Mouse (Mus musculus): Measurements from ENCODE around the gene Cdc7. TPM values are rescaled to one million over a fixed set of nuclear protein-coding genes. Genes with fewer than 3 reads are reported as not detected.

Gene Cdc7
- polyA plus RNA-seq (2016; fragmentation: Nextera tagmentation; extraction: Ambion mirVana): 62.5 and 69.4 TPM in 2 replicates

- 6% methylated on average over 54 of the region's 54 CpGs for WGBS
- H3K4me3 ChIP-seq: peak within 1 kb of the TSS; percentile 89
- peaks cover 27% of the 10 kb centered on the region for H3K4me1 ChIP-seq
- peak; percentile 94 for DNase-seq (ENCODE audit: extremely low spot score, low spot score)
- no peaks in the 10 kb centered on the region for H3K9me3 ChIP-seq
- no peaks in the 10 kb centered on the region for H3K27me3 ChIP-seq (ENCODE audit: poor library complexity, severe bottlenecking)
- H3K27ac ChIP-seq: peak within 1 kb of the TSS; percentile 94
- H3K36me3 ChIP-seq (replicated peaks): peaks cover 29% of the 10 kb centered on the region
Measured at GRCm38 (mm10) chr5:106963584-106964512, at the start of gene Cdc7. Gene Cdc7 (plus strand): TSS chr5:106964322.

- Histone ChIP-seq H3K9me3 (no peaks in the 10 kb centered on the region), H3K27me3 (ENCODE audit: poor library complexity, severe bottlenecking) (no peaks in the 10 kb centered on the region), H3K4me1 (no peaks in the 10 kb centered on the region), H3K27ac (no peak overlapping the region), H3K36me3 (replicated peaks) (peaks cover 8% of the 10 kb centered on the region; the same call in 1 of the 2 replicates), H3K4me3 (no peak overlapping the region)
- DNase-seq (ENCODE audit: extremely low spot score, low spot score): no peak
Measured at GRCm38 (mm10) chr5:106919315-106919714, 44.8 kb upstream of the Cdc7 start.

- Histone ChIP-seq H3K4me3 (peak within 1 kb of the TSS; percentile 83), H3K9me3 (no peaks in the 10 kb centered on the region), H3K27me3 (ENCODE audit: poor library complexity, severe bottlenecking) (0 out of 2 replicates have a peak, but pooled peaks cover 3% of the 10 kb centered on the region), H3K36me3 (replicated peaks) (peaks cover 8% of the 10 kb centered on the region; the same call in 1 of the 2 replicates), H3K27ac (peak within 1 kb of the TSS; percentile 97), H3K4me1 (peaks cover 14% of the 10 kb centered on the region)
- 1% methylated on average over 56 of the region's 76 CpGs for WGBS
- peak; percentile 72 for DNase-seq (ENCODE audit: extremely low spot score, low spot score)
Measured at GRCm38 (mm10) chr5:106925488-106926368, 38.4 kb upstream of the Cdc7 start, which contains the start of gene Hfm1. Gene Hfm1 (minus strand): TSS chr5:106926321.

DNA sequence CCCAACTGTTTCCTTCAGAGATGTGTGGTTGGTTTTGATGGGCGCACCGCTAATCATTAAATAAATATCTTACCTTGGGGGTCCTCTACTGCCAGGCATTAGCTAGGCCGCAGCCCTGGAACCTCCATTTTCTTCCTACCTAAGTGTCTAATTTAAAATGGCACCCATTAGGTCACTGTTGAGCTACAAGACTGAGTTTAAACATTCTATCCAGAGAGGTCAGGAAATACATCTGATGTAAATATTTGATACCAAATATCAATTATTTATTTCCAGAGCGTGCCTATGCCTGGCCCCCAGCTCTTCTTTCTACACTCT is 37.8 kb upstream of the Cdc7 start:
- DNase-seq (ENCODE audit: extremely low spot score, low spot score): no peak
- Histone ChIP-seq H3K27me3 (ENCODE audit: poor library complexity, severe bottlenecking) (0 out of 2 replicates have a peak, but pooled peaks cover 3% of the 10 kb centered on the region), H3K36me3 (replicated peaks) (peaks cover 3% of the 10 kb centered on the region; the same call in 1 of the 2 replicates), H3K4me1 (peaks cover 14% of the 10 kb centered on the region), H3K9me3 (no peaks in the 10 kb centered on the region), H3K4me3 (peak overlapping the region; percentile 83), H3K27ac (peak overlapping the region; percentile 97)
- whole genome bisulfite sequencing: 29% methylated on average over 4 of the region's 4 CpGs

DNA sequence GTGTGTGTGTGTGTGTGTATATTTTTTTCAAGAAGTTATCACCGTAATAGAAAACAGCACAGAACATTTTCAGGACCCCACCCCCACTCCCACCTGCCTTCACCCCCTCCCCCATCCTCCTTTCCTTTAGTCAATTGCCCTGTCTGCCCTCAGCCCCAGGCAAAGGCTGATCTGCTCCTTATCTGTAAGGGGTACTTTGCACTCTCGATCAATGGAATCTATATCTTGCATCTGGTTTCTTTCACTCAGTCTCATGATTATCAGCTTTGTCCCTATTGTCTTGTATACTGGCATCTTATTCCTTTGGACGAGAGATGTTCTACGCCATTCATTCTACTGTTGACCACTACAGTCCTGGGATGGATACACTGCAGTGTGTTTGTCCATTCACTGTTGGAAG is 36.1 kb upstream of the Cdc7 start:
- WGBS: 76% methylated on average over 4 of the region's 4 CpGs
- Histone ChIP-seq H3K4me3 (no peak overlapping the region), H3K36me3 (replicated peaks) (no peaks in the 10 kb centered on the region), H3K27ac (no peak overlapping the region), H3K9me3 (no peaks in the 10 kb centered on the region), H3K4me1 (peaks cover 14% of the 10 kb centered on the region), H3K27me3 (ENCODE audit: poor library complexity, severe bottlenecking) (0 out of 2 replicates have a peak, but pooled peaks cover 3% of the 10 kb centered on the region)
- no peak for DNase-seq (ENCODE audit: extremely low spot score, low spot score)

DNA sequence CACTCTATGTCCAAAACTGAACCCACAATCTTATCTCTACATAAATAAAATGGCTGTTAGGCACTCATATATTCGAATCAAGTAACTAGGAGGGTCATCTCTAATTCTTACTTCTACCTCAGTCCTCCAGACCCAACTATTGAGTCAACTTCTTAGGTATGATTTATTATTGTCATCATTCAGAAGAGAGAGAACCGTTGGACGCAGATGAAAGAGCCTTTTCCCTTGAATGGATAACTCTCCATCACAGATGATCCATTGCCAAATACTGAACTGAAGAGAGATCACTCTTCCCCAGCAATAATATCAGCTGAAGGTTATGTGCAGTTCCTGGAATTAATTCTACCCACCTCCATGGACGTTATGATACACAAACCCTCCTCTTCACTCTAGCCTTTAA is 17.8 kb upstream of the Cdc7 start:
- H3K27ac ChIP-seq: no peak overlapping the region
- no peaks in the 10 kb centered on the region for H3K9me3 ChIP-seq
- 87% methylated on average over 4 of the region's 4 CpGs for WGBS
- no peak overlapping the region for H3K4me3 ChIP-seq
- DNase-seq (ENCODE audit: extremely low spot score, low spot score): no peak
- no peaks in the 10 kb centered on the region for H3K4me1 ChIP-seq
- no peaks in the 10 kb centered on the region for H3K27me3 ChIP-seq (ENCODE audit: poor library complexity, severe bottlenecking)
- H3K36me3 ChIP-seq (replicated peaks): no peaks in the 10 kb centered on the region

- H3K36me3 ChIP-seq (replicated peaks): no peaks in the 10 kb centered on the region
- no peaks in the 10 kb centered on the region for H3K9me3 ChIP-seq
- no peak for DNase-seq (ENCODE audit: extremely low spot score, low spot score)
- no peaks in the 10 kb centered on the region for H3K27me3 ChIP-seq (ENCODE audit: poor library complexity, severe bottlenecking)
- H3K4me1 ChIP-seq: no peaks in the 10 kb centered on the region
- H3K27ac ChIP-seq: no peak overlapping the region
- no peak overlapping the region for H3K4me3 ChIP-seq
- WGBS: 87% methylated on average over 6 of the region's 6 CpGs
Measured at GRCm38 (mm10) chr5:106948683-106949082, 15.4 kb upstream of the Cdc7 start.

DNA sequence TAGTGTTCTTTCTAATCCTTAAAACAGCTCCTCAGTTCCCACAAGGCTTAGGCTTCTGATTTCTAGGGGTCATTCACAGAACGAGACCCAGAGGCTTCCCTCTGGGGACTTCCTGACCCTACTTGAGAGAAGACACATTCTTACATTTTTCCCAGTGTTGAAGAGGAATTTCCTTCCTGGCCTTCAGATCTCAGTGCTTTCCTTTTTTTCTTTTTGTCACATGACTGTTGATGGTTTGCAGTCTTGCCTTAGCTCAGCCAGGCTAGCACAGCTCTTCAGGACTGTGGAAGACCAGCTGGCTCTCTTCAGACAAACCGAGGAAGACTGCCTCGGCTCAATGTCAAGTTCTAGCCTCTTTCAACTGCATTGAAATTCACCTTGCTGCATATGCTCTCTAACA is 7.7 kb upstream of the Cdc7 start:
- Histone ChIP-seq H3K27me3 (ENCODE audit: poor library complexity, severe bottlenecking) (no peaks in the 10 kb centered on the region), H3K4me3 (no peak overlapping the region), H3K27ac (no peak overlapping the region), H3K9me3 (peaks cover 4% of the 10 kb centered on the region; the same call in 1 of the 2 replicates), H3K36me3 (replicated peaks) (no peaks in the 10 kb centered on the region), H3K4me1 (no peaks in the 10 kb centered on the region)
- 79% methylated on average over 3 of the region's 3 CpGs for WGBS
- no peak for DNase-seq (ENCODE audit: extremely low spot score, low spot score)

- Histone ChIP-seq H3K27me3 (ENCODE audit: poor library complexity, severe bottlenecking) (no peaks in the 10 kb centered on the region), H3K9me3 (peaks cover 2% of the 10 kb centered on the region; the same call in 1 of the 2 replicates), H3K4me3 (no peak overlapping the region), H3K36me3 (replicated peaks) (no peaks in the 10 kb centered on the region), H3K4me1 (peaks cover 7% of the 10 kb centered on the region), H3K27ac (no peak overlapping the region)
- no peak for DNase-seq (ENCODE audit: extremely low spot score, low spot score)
- 88% methylated on average over 3 of the region's 3 CpGs for WGBS
Measured at GRCm38 (mm10) chr5:106959031-106959430, 5.1 kb upstream of the Cdc7 start.

GRCm38 (mm10) chr5:106960451-106960850 is 3.7 kb upstream of the Cdc7 start:
- no peaks in the 10 kb centered on the region for H3K27me3 ChIP-seq (ENCODE audit: poor library complexity, severe bottlenecking)
- 83% methylated on average over 2 of the region's 2 CpGs for WGBS

GRCm38 (mm10) chr5:106964513-106965014 is 442 bp downstream of the Cdc7 start:
- Histone ChIP-seq H3K4me3 (peak overlapping the region; percentile 89), H3K27me3 (ENCODE audit: poor library complexity, severe bottlenecking) (no peaks in the 10 kb centered on the region), H3K36me3 (replicated peaks) (peaks cover 37% of the 10 kb centered on the region), H3K9me3 (no peaks in the 10 kb centered on the region), H3K27ac (peak overlapping the region; percentile 94), H3K4me1 (peaks cover 27% of the 10 kb centered on the region)
- DNase-seq (ENCODE audit: extremely low spot score, low spot score): no peak
- WGBS: under 1% methylated on average over 41 of the region's 41 CpGs

More at GRCm38 (mm10) chr5:106960451-106960850, 3.7 kb upstream of the Cdc7 start:
- H3K4me3 ChIP-seq: no peak overlapping the region
- DNase-seq (ENCODE audit: extremely low spot score, low spot score): no peak
- peaks cover 16% of the 10 kb centered on the region for H3K4me1 ChIP-seq
- no peaks in the 10 kb centered on the region for H3K9me3 ChIP-seq
- no peaks in the 10 kb centered on the region for H3K36me3 ChIP-seq (replicated peaks)
- H3K27ac ChIP-seq: no peak overlapping the region

DNA sequence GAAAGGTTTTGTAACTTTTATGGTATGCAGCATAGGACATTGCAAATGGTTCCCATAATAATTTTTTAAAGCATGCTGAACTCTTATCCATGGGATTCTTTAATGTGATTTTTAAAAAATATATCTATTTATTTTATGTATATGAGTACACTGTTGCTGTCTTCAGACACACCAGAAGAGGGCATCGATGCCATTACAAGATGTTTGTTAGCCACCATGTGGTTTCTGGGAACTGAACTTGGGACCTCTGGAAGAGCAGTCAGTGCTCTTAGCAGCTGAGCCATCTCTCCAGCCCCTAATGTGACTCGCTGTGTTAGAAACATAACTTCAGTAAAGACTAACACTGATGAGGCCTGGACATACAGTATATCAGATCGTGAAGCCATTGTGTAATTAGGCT is 2.3 kb downstream of the Cdc7 start:
- Histone ChIP-seq H3K4me1 (peaks cover 27% of the 10 kb centered on the region), H3K4me3 (no peak overlapping the region), H3K36me3 (replicated peaks) (peaks cover 55% of the 10 kb centered on the region), H3K9me3 (no peaks in the 10 kb centered on the region), H3K27me3 (ENCODE audit: poor library complexity, severe bottlenecking) (no peaks in the 10 kb centered on the region), H3K27ac (no peak overlapping the region)
- no peak for DNase-seq (ENCODE audit: extremely low spot score, low spot score)
- 92% methylated on average over 3 of the region's 3 CpGs for WGBS

Measured in forebrain, embryonic 10.5 days (tissue).